Mouse (Mus musculus) forebrain, embryonic 16.5 days (tissue): ENCODE measurements around the gene Klhl5. TPM values are rescaled to one million over a fixed set of nuclear protein-coding genes. Genes with fewer than 3 reads are reported as not detected.
A peak's percentile ranks its signal among the peaks of the same experiment; 100 is the strongest.
"Not testable (repeated sequence)": the region's sequence is repeated elsewhere in the genome, so short reads cannot be mapped to it uniquely, and the experiment has no call there.

Experiments
- ATAC-seq: fragments of 200-750 bp; cut with Nextera tagmentation; 2 replicates; pipeline ENCODE4 v1.8.0; 2017; ENCODE audit warnings: mild to moderate bottlenecking, moderate library complexity
- H3K27ac ChIP-seq: fragments of 300-500 bp; sonication (generic); 2 replicates; pipeline ENCODE4 v1.5.1; 2014; ENCODE audit warnings: low read length, control low read depth
- H3K27me3 ChIP-seq: fragments of 300-500 bp; sonication (generic); replicated peaks from 2 replicates; pipeline ENCODE4 v1.6.1; 2014; ENCODE audit warnings: low read length; ENCODE audit not compliant: control insufficient read depth, insufficient read depth
- H3K36me3 ChIP-seq: fragments of 300-500 bp; sonication (generic); 2 replicates; pipeline ENCODE4 v1.6.1; 2014; ENCODE audit not compliant: control insufficient read depth, insufficient read depth
- H3K4me1 ChIP-seq: fragments of 300-500 bp; sonication (generic); replicated peaks from 2 replicates; pipeline ENCODE4 v1.6.1; 2014; ENCODE audit warnings: low read length; ENCODE audit not compliant: control insufficient read depth, insufficient read depth
- H3K4me2 ChIP-seq: fragments of 300-500 bp; sonication (generic); 2 replicates; pipeline ENCODE4 v1.6.1; 2014; ENCODE audit warnings: mild to moderate bottlenecking, low read length, control low read depth
- H3K4me3 ChIP-seq: fragments of 300-500 bp; sonication (generic); replicated peaks from 2 replicates; pipeline ENCODE4 v1.5.1; 2014; ENCODE audit warnings: mild to moderate bottlenecking, low read length, control low read depth
- H3K9ac ChIP-seq: fragments of 300-500 bp; sonication (generic); replicated peaks from 2 replicates; pipeline ENCODE4 v1.6.1; 2014; ENCODE audit warnings: low read depth, low read length, control low read depth
- H3K9me3 ChIP-seq: fragments of 300-500 bp; sonication (generic); 2 replicates; pipeline ENCODE4 v1.6.1; 2016; ENCODE audit warnings: low read length; ENCODE audit not compliant: control insufficient read depth
- WGBS: fragments of 180-500 bp; shearing (Covaris S2); extraction: QIAGEN DNeasy Blood & Tissue Kit; methylation state at CpG from one replicate; pipeline ENCODE4 v1.1.7; 2014; 5-methylcytosine and 5-hydroxymethylcytosine counted together
- polyA plus RNA-seq: library from polyadenylated mRNA; unstranded; fragments of >200 nt; fragmentation: Nextera tagmentation; extraction: Ambion mirVana; gene quantifications from 2 replicates; pipeline ENCODE4 v1.2.1, GENCODE M21; 2015

Klhl5 gene
- polyA plus RNA-seq, 1 experiment from 2014 or later = 63.5 TPM

- H3K9me3 ChIP-seq = no peaks in the 10 kb centered on the region
- no peaks in the 10 kb centered on the region for H3K36me3 ChIP-seq
- no peak overlapping the region for H3K4me3 ChIP-seq
- no peaks in the 10 kb centered on the region for H3K27me3 ChIP-seq
- no peak overlapping the region for H3K27ac ChIP-seq
- ATAC-seq = no peak
- WGBS = 33% methylated on average over 10 of the region's 10 CpGs
- no peak overlapping the region for H3K9ac ChIP-seq
- H3K4me2 ChIP-seq = no peak overlapping the region
- peaks cover 12% of the 10 kb centered on the region for H3K4me1 ChIP-seq
Observed at GRCm38 (mm10) chr5:65102641-65103042, 4.7 kb upstream of the Klhl5 start.

- no peaks in the 10 kb centered on the region for H3K9me3 ChIP-seq
- peak overlapping the region; percentile 76 for H3K9ac ChIP-seq
- no peak overlapping the region; the same call in 1 of the 2 replicates for H3K27ac ChIP-seq
- peak overlapping the region; percentile 77 for H3K4me3 ChIP-seq
- WGBS = 3% methylated on average over 32 of the region's 42 CpGs
- H3K4me2 ChIP-seq = peak overlapping the region; percentile 89
- no peaks in the 10 kb centered on the region for H3K36me3 ChIP-seq
- H3K4me1 ChIP-seq = peaks cover 12% of the 10 kb centered on the region
- ATAC-seq = peak; percentile 58
- H3K27me3 ChIP-seq = no peaks in the 10 kb centered on the region
Observed at GRCm38 (mm10) chr5:65107773-65108432, 564 bp downstream of the Klhl5 start.

GRCm38 (mm10) chr5:65112225-65112624, 4.9 kb downstream of the Klhl5 start:
- not testable (repeated sequence) for H3K36me3 ChIP-seq, H3K27me3 ChIP-seq, H3K4me3 ChIP-seq, H3K9ac ChIP-seq, ATAC-seq, H3K27ac ChIP-seq, H3K9me3 ChIP-seq, H3K4me1 ChIP-seq, H3K4me2 ChIP-seq
- WGBS = 77% methylated on average over 3 of the region's 3 CpGs

GRCm38 (mm10) chr5:65113323-65113722, 6.0 kb downstream of the Klhl5 start:
- WGBS = 93% methylated on average over 6 of the region's 6 CpGs
- Histone ChIP-seq H3K4me1 (peaks cover under 1% of the 10 kb centered on the region), H3K9ac (no peak overlapping the region)

GRCm38 (mm10) chr5:65116789-65117188, 9.4 kb downstream of the Klhl5 start:
- 93% methylated on average over 2 of the region's 2 CpGs for WGBS
- Histone ChIP-seq H3K36me3 (no peaks in the 10 kb centered on the region), H3K9ac (no peak overlapping the region)

More at GRCm38 (mm10) chr5:65113323-65113722, 6.0 kb downstream of the Klhl5 start:
- Histone ChIP-seq H3K4me3 (no peak overlapping the region), H3K27ac (no peak overlapping the region), H3K9me3 (no peaks in the 10 kb centered on the region), H3K4me2 (no peak overlapping the region), H3K27me3 (no peaks in the 10 kb centered on the region), H3K36me3 (no peaks in the 10 kb centered on the region)
- no peak for ATAC-seq

GRCm38 (mm10) chr5:65119495-65119894, 12.2 kb downstream of the Klhl5 start:
- ATAC-seq = no peak

More at GRCm38 (mm10) chr5:65116789-65117188, 9.4 kb downstream of the Klhl5 start:
- Histone ChIP-seq H3K9me3 (no peaks in the 10 kb centered on the region), H3K27me3 (no peaks in the 10 kb centered on the region), H3K4me3 (no peak overlapping the region), H3K27ac (no peak overlapping the region), H3K4me2 (no peak overlapping the region), H3K4me1 (no peaks in the 10 kb centered on the region)
- ATAC-seq = no peak

GRCm38 (mm10) chr5:65119918-65120317, 12.6 kb downstream of the Klhl5 start:
- no peaks in the 10 kb centered on the region for H3K4me1 ChIP-seq
- no peak overlapping the region for H3K4me3 ChIP-seq
- no peak for ATAC-seq
- WGBS = 70% methylated on average over 3 of the region's 3 CpGs
- H3K9me3 ChIP-seq = no peaks in the 10 kb centered on the region
- no peaks in the 10 kb centered on the region for H3K27me3 ChIP-seq
- H3K4me2 ChIP-seq = no peak overlapping the region
- no peak overlapping the region for H3K9ac ChIP-seq
- H3K27ac ChIP-seq = no peak overlapping the region
- no peaks in the 10 kb centered on the region for H3K36me3 ChIP-seq

More at GRCm38 (mm10) chr5:65119495-65119894, 12.2 kb downstream of the Klhl5 start:
- H3K4me2 ChIP-seq = no peak overlapping the region
- no peaks in the 10 kb centered on the region for H3K9me3 ChIP-seq
- WGBS = 87% methylated on average over 1 of the region's 1 CpGs
- H3K9ac ChIP-seq = no peak overlapping the region
- no peak overlapping the region for H3K4me3 ChIP-seq
- H3K36me3 ChIP-seq = no peaks in the 10 kb centered on the region
- no peak overlapping the region for H3K27ac ChIP-seq
- H3K27me3 ChIP-seq = no peaks in the 10 kb centered on the region
- H3K4me1 ChIP-seq = no peaks in the 10 kb centered on the region

GRCm38 (mm10) chr5:65122616-65123015, 15.3 kb downstream of the Klhl5 start:
- H3K9ac ChIP-seq = no peak overlapping the region
- no peak overlapping the region for H3K4me3 ChIP-seq
- H3K4me2 ChIP-seq = no peak overlapping the region
- no peaks in the 10 kb centered on the region for H3K27me3 ChIP-seq
- ATAC-seq = no peak
- no peaks in the 10 kb centered on the region for H3K9me3 ChIP-seq
- no peak overlapping the region for H3K27ac ChIP-seq
- H3K36me3 ChIP-seq = no peaks in the 10 kb centered on the region
- H3K4me1 ChIP-seq = no peaks in the 10 kb centered on the region
- WGBS = 89% methylated on average over 3 of the region's 3 CpGs

GRCm38 (mm10) chr5:65126137-65126536, 18.8 kb downstream of the Klhl5 start:
- no peak for ATAC-seq
- Histone ChIP-seq H3K36me3 (no peaks in the 10 kb centered on the region), H3K27ac (no peak overlapping the region), H3K9ac (no peak overlapping the region), H3K9me3 (no peaks in the 10 kb centered on the region), H3K27me3 (no peaks in the 10 kb centered on the region), H3K4me1 (peaks cover 13% of the 10 kb centered on the region), H3K4me2 (no peak overlapping the region), H3K4me3 (no peak overlapping the region)
- WGBS = 96% methylated on average over 1 of the region's 1 CpGs
